Mouse (Mus musculus) heart, postnatal 14 days (tissue): ENCODE data around the gene Lrrc74a. TPM values are rescaled to one million over a fixed set of nuclear protein-coding genes. Genes with fewer than 3 reads are reported as not detected.

Experiments
- DNase-seq, 2 experiments: peaks; one replicate each; pipeline ENCODE4 v3.0.0; 2021 to 2022
- intact Hi-C: fragments of 180-260 bp; cut with DNase I; formaldehyde crosslinking; loops from one replicate; pipeline ENCODE4 v1.15.1; 2025
- total RNA-seq, 2 experiments: library from RNA; stranded (reverse); gene quantifications; 2 replicates each; pipeline ENCODE4 v1.2.3; 2021

The Lrrc74a gene
- total RNA-seq, 2 experiments from 2014 or later: not detected

- intact Hi-C loops: no loop called here
- no peak for DNase-seq
Observed at GRCm38 (mm10) chr12:86716962-86717361, 17.2 kb upstream of the Lrrc74a start.

DNA sequence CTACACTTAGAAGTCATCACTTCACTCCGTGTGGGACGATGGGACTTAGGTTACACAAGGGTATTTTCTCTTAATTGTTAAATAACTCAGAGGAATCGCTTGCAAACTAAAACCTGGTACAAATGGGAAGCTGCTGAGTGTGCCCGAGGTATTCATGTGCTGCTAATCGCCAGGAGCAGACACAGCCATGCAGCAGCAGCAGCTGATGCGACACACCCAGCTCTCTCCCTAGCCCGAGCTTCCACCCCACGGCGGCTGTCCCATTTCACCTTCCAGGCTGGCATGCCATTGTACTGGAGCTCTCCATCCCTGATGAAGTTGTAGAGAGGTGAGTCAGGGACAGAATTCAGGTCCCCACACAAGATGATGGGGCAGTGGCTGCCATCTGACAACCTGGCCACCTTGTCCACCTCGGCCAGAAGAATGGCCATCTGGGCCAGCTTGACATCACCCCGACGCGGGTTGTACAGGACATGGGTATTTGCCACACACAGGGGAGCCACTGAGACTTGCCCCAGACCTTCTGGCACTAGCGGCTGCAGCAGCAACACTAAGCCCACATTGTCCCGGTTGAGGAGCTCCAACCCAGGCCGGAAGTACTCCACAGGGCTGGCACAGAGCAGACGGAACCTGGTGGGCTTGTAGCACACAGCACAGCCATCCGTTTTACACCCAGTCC, 14.1 kb upstream of the Lrrc74a start:
- DNase-seq: no peak
- intact Hi-C loops: no loop called here

GRCm38 (mm10) chr12:86721453-86721852, 12.7 kb upstream of the Lrrc74a start:
- intact Hi-C loops: no loop called here
- DNase-seq: peak in 1 of 2 experiments; percentile 12

DNA sequence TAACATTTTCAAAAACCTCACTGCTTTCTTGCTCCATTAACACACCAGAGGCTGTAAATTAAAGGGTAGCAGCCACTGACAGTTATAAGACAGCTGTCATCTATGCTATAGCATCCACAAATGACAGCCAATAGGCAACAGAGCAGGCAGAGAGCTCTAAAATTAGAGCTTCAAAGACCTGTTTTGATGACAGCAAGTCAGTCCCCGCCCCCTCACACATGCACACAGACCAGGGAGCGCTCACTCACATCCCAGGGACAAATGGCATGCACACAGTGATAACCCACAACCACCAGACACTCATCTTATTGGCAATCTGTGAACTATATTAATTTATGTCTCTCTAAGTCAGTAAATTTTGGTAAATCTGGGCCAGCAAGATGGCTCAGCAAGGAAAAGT, 9.9 kb upstream of the Lrrc74a start:
- no peak for DNase-seq
- intact Hi-C loops: no loop called here

DNA sequence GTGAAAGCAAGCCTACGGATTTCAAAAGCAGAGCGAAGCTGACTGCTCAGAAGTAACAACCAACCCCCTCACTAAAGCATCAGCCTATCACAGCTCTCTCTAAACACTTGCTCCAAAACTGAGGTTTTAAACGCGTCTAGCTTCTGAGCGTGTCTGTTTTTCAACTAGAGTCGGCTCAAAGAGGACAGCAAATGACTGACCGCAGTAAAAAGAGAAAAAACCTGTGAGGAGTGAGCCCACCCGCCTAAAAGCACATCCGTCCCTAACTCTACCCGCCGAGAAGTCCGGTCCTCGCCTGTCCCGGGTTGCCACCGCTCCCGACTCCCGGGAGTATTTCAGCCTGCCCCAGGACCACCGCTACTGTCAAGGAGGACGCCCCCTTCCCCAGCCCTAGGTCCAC, 8.5 kb upstream of the Lrrc74a start:
- intact Hi-C loops: no loop called here
- DNase-seq: no peak

DNA sequence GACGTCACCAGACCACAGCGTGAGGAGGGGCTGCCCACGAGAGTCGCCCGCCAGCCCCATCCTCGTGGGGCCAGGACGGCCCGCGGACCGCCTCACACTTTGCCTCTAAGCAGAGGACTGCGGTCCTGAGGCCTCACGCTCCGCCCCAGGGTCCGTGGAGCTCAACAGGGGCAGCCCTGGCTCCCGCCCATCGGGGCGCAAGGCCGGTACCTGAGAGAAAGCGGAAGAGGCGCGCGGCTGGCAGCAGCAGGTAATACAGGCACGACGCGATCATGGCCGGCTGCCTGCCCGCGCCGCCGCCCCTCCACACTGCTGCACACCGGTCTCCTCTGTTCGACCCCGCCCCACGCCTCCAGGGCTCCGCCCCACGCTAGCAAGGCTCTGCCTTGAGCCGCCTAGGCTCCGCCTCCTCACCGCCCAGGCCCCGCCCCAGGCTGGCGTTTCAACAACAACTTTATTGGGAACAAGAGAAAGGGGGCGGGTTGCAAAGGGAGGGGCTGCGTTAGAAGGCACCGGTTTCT, 8.0 kb upstream of the Lrrc74a start, which contains the start of gene Angel1:
Angel1 (minus strand) TSS at position 341 of the 521 bp plus-strand sequence.
- intact Hi-C loops: no loop called here
- DNase-seq: peak; percentile 95 to 98

DNA sequence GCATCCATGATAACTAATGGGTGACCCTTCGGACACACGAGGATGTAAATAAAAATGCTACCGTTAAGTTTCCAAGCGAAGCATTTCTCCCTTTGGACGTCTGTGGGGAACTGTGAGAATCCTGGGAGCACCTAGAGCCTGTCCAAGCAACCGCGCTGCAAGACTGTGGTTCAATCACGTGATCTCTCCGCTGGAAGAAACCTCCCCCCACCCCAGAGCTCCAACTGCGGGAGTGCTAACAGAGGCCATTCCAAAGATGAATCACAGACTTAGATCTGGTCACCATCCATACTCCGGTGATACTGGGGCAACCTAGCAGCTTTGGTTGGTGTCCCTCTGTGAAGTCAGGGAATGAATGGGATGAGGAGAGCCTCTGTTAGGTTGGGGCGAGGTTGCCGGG, 26.9 kb downstream of the Lrrc74a start:
- intact Hi-C loops: no loop called here

GRCm38 (mm10) chr12:86764060-86764459, 29.9 kb downstream of the Lrrc74a start:
- no peak for DNase-seq
- intact Hi-C loops: no loop called here

More for the DNA sequence above, 26.9 kb downstream of the Lrrc74a start:
- DNase-seq: no peak

DNA sequence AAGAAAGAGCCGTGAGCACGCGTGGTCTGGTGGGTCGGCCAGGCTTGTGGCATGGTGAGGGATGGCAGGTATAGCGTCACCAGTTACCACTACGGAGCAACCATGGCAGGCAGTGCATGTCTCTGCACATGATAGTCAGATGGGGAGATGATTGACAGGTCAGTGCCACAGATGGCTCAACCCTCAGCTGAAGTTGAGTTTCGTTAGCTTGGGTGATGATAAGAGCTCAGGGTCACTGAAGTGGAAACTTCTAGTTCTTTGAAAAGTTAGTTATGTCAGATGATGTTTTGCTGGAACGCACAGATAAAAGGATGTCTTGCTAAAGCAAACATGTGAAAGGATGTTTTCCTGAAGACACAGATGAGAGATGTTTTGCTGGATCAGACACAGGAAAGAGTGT, 32.3 kb downstream of the Lrrc74a start:
- DNase-seq: no peak
- intact Hi-C loops: loop anchor here (5.0 kb wide), 1 partner anchor 376 kb away; no protein-coding TSS in a partner anchor

- intact Hi-C loops: loop anchor here (1.0 to 5.0 kb wide), 2 partner anchors 285 to 374 kb away; no protein-coding TSS in a partner anchor
- DNase-seq: peak; percentile 57 to 75
Observed at GRCm38 (mm10) chr12:86767868-86768631, 33.9 kb downstream of the Lrrc74a start.

DNA sequence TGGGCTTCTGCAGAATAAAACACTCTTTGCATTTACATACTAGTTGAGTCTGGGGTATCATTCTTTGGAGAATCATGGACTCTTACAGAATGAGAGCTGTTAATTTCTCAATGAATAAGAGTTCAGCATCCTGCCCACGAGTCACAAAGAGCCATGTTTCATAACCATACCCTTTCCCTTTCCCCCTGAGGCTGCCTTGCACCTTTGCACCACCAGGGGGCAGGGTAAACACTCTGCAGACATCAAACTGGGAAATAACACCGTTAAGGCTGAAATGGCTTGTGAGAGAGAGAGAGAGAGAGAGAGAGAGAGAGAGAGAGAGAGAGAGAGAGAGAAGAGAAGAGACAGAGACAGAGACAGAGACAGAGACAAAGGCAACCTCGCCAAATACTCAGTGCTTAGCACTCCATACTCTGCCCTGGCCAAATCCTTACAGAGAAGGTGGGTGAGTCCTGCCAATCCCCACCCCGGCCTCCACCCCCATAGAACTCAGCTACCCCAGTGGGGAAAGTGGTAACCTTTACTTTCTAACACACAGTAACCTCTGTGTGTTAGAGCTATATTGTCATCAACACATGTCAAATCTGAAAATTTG, 34.9 kb downstream of the Lrrc74a start:
- intact Hi-C loops: loop anchor here (1.0 to 5.0 kb wide), 3 partner anchors 205 to 373 kb away; no protein-coding TSS in a partner anchor
- DNase-seq: peak; percentile 87 to 92

DNA sequence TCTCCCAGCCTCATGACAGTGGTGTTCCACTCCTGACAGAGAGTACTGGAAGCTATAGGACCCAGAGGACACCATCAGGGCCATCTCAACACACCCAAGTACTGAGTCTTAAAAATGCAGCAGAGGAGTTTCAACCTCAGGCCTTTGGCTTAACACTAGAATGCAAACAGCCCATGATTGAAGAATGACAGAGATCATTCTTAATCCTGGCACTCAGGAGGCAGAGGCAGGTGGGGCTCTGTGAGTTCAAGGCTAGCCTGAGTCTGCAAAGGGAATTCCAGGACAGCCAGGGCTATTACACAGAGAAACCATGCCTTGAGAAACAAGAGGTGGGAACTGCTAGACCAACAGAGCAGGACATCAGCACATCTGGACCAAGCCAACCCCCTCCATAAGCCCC, 35.6 kb downstream of the Lrrc74a start:
- intact Hi-C loops: loop anchor here (1.0 to 5.0 kb wide), 3 partner anchors 137 to 372 kb away; no protein-coding TSS in a partner anchor
- DNase-seq: no peak

DNA sequence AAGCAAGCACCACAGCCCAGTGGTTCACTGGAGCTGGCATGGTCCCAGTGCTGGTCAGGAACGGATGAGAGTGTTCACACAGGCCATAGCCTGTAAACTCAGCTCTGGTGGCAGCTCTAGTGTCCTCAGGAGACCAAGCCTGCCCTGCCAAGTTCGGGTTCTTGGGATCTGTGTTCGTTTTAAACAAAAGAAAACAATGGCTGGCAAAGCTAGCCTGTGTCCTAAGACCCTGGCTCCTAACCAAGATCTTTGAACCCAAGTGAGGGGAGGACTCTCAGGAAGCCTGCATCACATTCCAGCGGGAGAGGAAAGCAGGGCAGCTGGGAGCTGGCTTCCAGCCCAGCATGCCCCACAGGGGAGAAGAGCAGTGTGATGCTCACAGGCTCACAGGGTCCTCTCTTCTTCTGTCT, 36.1 kb downstream of the Lrrc74a start:
- intact Hi-C loops: loop anchor here (5.0 kb wide), 1 partner anchor 137 kb away; no protein-coding TSS in a partner anchor
- DNase-seq: peak; percentile 81 to 82

DNA sequence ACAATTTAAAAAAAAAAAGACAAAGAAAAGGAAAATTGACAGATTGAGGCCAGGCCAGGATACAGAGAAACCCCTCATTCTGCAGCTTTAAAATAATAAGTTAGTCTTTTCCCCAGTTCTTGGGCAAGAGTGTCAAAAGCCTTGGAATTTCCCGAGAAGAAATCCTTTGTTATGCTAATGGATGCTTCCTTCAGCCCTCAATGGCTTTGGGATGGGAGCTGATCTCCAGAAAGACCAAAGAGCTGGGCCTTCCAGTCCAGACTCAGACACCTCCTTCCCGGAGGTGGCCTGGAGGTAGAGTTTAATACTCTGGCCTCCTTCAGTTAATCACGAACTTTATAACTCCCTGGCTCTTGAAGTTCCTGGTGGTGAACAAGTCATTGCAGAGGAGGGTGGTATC, 36.8 kb downstream of the Lrrc74a start:
- DNase-seq: no peak
- intact Hi-C loops: loop anchor here (5.0 kb wide), 1 partner anchor 136 kb away; no protein-coding TSS in a partner anchor

GRCm38 (mm10) chr12:86771823-86772427, 37.8 kb downstream of the Lrrc74a start:
- intact Hi-C loops: loop anchor here (2.0 to 5.0 kb wide), 3 partner anchors 23 to 153 kb away; no protein-coding TSS in a partner anchor
- DNase-seq: peak; percentile 94 to 97

DNA sequence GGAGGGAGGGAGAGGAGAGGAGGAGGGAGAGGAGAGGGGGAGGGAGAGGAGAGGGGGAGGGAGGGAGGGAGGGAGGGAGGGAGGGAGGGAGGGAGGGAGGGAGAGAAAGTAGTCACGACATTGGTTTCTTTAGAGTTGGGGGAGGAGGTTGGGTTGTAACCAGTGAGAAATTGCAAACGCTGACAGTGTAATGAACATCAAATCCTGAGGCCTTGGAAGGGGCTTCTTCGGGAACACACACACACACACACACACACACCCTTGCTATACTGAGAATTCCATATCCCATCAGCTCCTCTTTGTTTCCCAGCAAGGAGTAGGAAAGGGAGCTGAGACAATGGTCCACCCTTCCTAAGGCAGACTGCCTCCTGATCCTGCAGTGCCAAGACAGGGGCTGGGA, 38.4 kb downstream of the Lrrc74a start:
- DNase-seq: no peak
- intact Hi-C loops: loop anchor here (2.0 to 5.0 kb wide), 3 partner anchors 22 to 152 kb away; no protein-coding TSS in a partner anchor

DNA sequence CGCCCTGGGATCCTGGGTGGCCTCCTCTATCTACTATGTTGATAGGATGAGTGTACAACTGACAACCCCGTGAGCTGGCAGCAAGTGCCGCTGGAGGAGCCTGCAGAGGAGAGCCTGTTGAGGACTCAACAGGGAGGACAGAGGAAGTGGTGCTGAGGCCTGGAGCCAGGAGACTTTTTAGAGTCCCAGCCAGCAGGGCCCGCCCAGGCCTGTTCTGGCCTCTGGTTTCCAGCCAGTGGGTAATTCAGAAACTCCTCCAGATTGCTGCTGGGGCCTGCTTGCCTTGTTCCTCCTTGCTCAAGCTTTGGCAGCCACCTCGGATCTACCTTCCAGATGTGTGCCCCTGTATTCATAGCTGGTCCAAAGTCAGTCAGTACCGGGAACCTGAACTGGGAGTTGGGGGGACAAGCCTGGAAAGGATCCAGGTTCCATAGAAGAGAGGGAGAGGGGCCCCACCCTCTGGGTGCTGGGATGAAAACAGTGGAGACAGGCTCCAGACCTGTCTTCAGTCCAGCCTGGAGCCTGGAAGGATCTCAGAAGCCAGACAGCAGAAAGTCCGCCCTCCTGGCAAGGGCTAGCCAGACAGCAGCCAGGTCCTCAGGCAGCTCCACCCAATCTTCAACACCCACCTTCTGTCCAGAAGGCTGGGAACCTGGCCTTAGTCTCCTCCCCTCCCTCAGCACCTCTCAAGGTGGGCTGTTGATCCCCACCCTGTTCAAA, 41.6 kb downstream of the Lrrc74a start:
- intact Hi-C loops: no loop called here
- peak; percentile 79 for DNase-seq

DNA sequence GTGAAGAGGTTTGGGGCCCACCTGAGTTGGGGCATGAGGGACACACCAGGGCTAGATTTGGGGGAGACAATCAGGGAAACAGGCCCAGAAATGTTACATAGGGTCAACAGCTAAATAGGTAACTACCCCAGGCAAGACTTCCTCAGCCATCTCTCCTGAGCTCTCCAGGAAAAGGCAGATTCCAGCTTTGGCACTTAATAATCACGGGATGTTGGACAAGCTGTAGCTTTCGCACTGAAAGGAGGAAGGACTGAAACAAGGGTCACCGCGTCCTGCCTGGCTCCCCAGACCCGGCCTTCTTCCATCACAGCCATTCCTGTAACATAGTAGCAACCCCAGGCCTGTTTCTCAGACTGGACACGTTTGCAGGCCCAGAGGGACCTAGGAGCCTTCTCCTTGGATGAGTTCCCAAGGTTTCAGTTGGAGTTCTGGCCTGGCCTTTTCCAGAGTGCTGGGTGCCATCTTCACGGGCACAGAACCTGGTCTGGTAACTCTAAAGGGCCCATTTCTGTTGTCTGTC, 42.2 kb downstream of the Lrrc74a start:
- intact Hi-C loops: no loop called here
- DNase-seq: peak in 1 of 2 experiments; percentile 27

DNA sequence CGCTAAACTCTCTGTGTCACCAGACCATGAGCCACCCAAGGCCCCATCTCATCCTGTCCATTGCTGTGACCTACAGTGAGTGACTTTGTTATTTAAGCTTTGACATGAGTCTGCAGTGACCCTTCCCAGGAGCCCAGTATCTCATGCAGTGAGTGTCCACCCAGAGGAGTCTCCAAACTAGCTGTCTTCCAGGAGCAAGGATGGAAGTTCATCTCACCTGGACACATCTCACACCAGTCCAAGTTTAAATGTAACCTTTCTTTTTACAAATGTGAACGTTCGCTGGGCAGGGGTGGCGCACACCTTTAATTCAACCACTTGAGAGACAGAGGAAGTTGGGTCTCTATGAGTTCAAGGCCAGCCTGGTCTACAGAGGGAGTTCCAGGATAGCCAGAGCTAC, 44.4 kb downstream of the Lrrc74a start:
- intact Hi-C loops: no loop called here
- no peak for DNase-seq
